Mouse (Mus musculus) CH12.LX (cell line): ENCODE data around the gene D1Pas1. TPM values are rescaled to one million over a fixed set of nuclear protein-coding genes. Genes with fewer than 3 reads are reported as not detected.

ENCODE experiments used
- DNase-seq: peaks from one replicate; pipeline ENCODE4 v3.0.0-alpha.2; 2013; ENCODE audit errors: extremely low read depth
- H3K27ac ChIP-seq: 2 replicates; pipeline ENCODE4 v1.5.1; 2012; ENCODE audit warnings: low read depth, mild to moderate bottlenecking, control low read depth, moderate library complexity; ENCODE audit not compliant: insufficient read depth
- H3K27me3 ChIP-seq: replicated peaks from 2 replicates; pipeline ENCODE3; 2012; ENCODE audit warnings: inconsistent platforms
- H3K36me3 ChIP-seq, 2 experiments: replicated peaks in 1 of 2; 2 replicates each; pipeline versions ENCODE3 to v1.6.1; 2012; ENCODE audit warnings: inconsistent platforms in 1 of 2, low read length in 1 of 2, mild to moderate bottlenecking in 1 of 2, mixed read lengths in 1 of 2, moderate library complexity in 1 of 2; ENCODE audit not compliant: control insufficient read depth in 1 of 2, insufficient read depth in 1 of 2
- H3K4me1 ChIP-seq, 2 experiments: 2 replicates each; pipeline ENCODE4 v1.6.1; 2012; ENCODE audit warnings: inconsistent platforms in 1 of 2, moderate library complexity in 1 of 2; ENCODE audit not compliant: insufficient read depth in 2 of 2, control insufficient read depth in 1 of 2
- H3K4me2 ChIP-seq: 2 replicates; pipeline ENCODE4 v1.6.1; 2012; ENCODE audit warnings: low read depth, mild to moderate bottlenecking, control low read depth; ENCODE audit not compliant: poor library complexity, insufficient read depth, severe bottlenecking
- H3K4me3 ChIP-seq, 3 experiments: fragments of 150-350 bp in 1 of 3; sonication (generic) in 1 of 3; replicated peaks in 1 of 3; 2 replicates each; pipeline versions ENCODE3 to v1.5.1; 2011 to 2012; ENCODE audit warnings: low read depth in 2 of 3, low read length in 2 of 3, mild to moderate bottlenecking in 2 of 3, moderate library complexity in 2 of 3, control low read depth in 1 of 3, improper control_type of control experiment in 1 of 3, inconsistent platforms in 1 of 3, mixed read lengths in 1 of 3; ENCODE audit not compliant: poor library complexity in 1 of 3
- H3K79me2 ChIP-seq: replicated peaks from 2 replicates; pipeline ENCODE4 v1.6.1; 2012; ENCODE audit warnings: mild to moderate bottlenecking, moderate library complexity; ENCODE audit not compliant: control insufficient read depth, poor library complexity, insufficient read depth, severe bottlenecking; ENCODE audit errors: extremely low read depth
- H3K9ac ChIP-seq: 2 replicates; pipeline ENCODE4 v1.6.1; 2012; ENCODE audit warnings: low read depth, mild to moderate bottlenecking, control low read depth, moderate library complexity; ENCODE audit not compliant: insufficient read depth
- H3K9me3 ChIP-seq: replicated peaks from 2 replicates; pipeline ENCODE3; 2012; ENCODE audit warnings: low read length, inconsistent platforms, mixed read lengths
- BHLHE40 ChIP-seq: IDR thresholded peaks from 2 replicates; pipeline ENCODE4 v1.6.1; 2011; ENCODE audit warnings: mild to moderate bottlenecking, low read depth, low read length, improper control_type of control experiment
- CTCF ChIP-seq, 2 experiments: IDR thresholded peaks in 1 of 2; conservative IDR thresholded peaks in 1 of 2; 2 replicates each; pipeline ENCODE4 v1.5.1; 2011 to 2012; ENCODE audit warnings: low read depth in 2 of 2, low read length in 2 of 2, improper control_type of control experiment in 1 of 2, inconsistent platforms in 1 of 2, mild to moderate bottlenecking in 1 of 2, moderate library complexity in 1 of 2
- EP300 ChIP-seq: IDR thresholded peaks from 2 replicates; pipeline ENCODE4 v1.6.1; 2011; ENCODE audit warnings: low read length, improper control_type of control experiment
- ETS1 ChIP-seq: conservative IDR thresholded peaks from 2 replicates; pipeline ENCODE4 v1.6.1; 2012; ENCODE audit warnings: low read depth, mild to moderate bottlenecking, inconsistent platforms, low read length, improper control_type of control experiment, moderate library complexity
- JUN ChIP-seq: IDR thresholded peaks from 2 replicates; pipeline ENCODE4 v1.6.1; 2011; ENCODE audit warnings: low read depth, mild to moderate bottlenecking, low read length, improper control_type of control experiment, moderate library complexity; ENCODE audit not compliant: insufficient read depth
- JUND ChIP-seq: conservative IDR thresholded peaks from 2 replicates; pipeline ENCODE4 v1.6.1; 2011; ENCODE audit warnings: low read depth, low read length, improper control_type of control experiment
- MAX ChIP-seq: IDR thresholded peaks from 2 replicates; pipeline ENCODE4 v1.6.1; 2011; ENCODE audit warnings: low read length, improper control_type of control experiment
- MEF2A ChIP-seq: IDR thresholded peaks from 2 replicates; pipeline ENCODE4 v1.6.1; 2014; ENCODE audit warnings: low read depth, mild to moderate bottlenecking, inconsistent platforms, low read length, improper control_type of control experiment, borderline replicate concordance
- MXI1 ChIP-seq: IDR thresholded peaks from 2 replicates; pipeline ENCODE4 v1.6.1; 2011; ENCODE audit warnings: mild to moderate bottlenecking, low read depth, low read length, improper control_type of control experiment
- NELFE ChIP-seq: IDR thresholded peaks from 2 replicates; pipeline ENCODE4 v1.6.1; 2011; ENCODE audit warnings: low read depth, low read length, improper control_type of control experiment
- POLR2AphosphoS2 ChIP-seq: IDR thresholded peaks from 2 replicates; pipeline ENCODE4 v1.6.1; 2011; ENCODE audit warnings: low read depth, low read length, improper control_type of control experiment
- SIN3A ChIP-seq: IDR thresholded peaks from 2 replicates; pipeline ENCODE4 v1.6.1; 2012; ENCODE audit warnings: low read length, improper control_type of control experiment, inconsistent platforms
- USF1 ChIP-seq: IDR thresholded peaks from 2 replicates; pipeline ENCODE4 v1.6.1; 2014; ENCODE audit warnings: low read depth, mild to moderate bottlenecking, inconsistent platforms, low read length, improper control_type of control experiment
- USF2 ChIP-seq: conservative IDR thresholded peaks from 2 replicates; pipeline ENCODE4 v1.6.1; 2011; ENCODE audit warnings: low read depth, low read length, improper control_type of control experiment
- ZC3H11A ChIP-seq: IDR thresholded peaks from 2 replicates; pipeline ENCODE4 v1.6.1; 2012; ENCODE audit warnings: low read depth, mild to moderate bottlenecking, inconsistent platforms, low read length, improper control_type of control experiment
- dilution Hi-C: fragments of 300-500 bp; cut with MboI; formaldehyde crosslinking; loops from 2 replicates; pipeline ENCODE4 v1.14.3; 2020; ENCODE audit warnings: low sequenced_read_pairs; ENCODE audit not compliant: extremely low pct_unique_long_range_greater_than_20kb, extremely low pct_ligation_motif_present
- in situ Hi-C: fragments of 300-500 bp; cut with MboI; formaldehyde crosslinking; loops from 3 replicates; pipeline ENCODE4 v1.14.3; 2019; ENCODE audit warnings: low sequenced_read_pairs, low pct_ligation_motif_present, low pct_unique_long_range_greater_than_20kb, mixed read lengths
- polyA plus RNA-seq: library from polyadenylated mRNA; unstranded; fragments of >175 nt; gene quantifications from 2 replicates; pipeline ENCODE4 v1.2.1, GENCODE M21; 2012; ENCODE audit warnings: low read depth; ENCODE audit not compliant: insufficient read length
- total RNA-seq, 2 experiments: library from RNA; depleted of rRNA; stranded (reverse); fragments of 300-350 nt in 1 of 2; fragments of >200 nt in 1 of 2; gene quantifications; 2 replicates each; pipeline ENCODE4 v1.2.3; 2012 to 2014

Gene D1Pas1
- total and polyA plus RNA-seq, 3 experiments = not detected

GRCm38 (mm10) chr1:186988822-186989221 lies 21.6 kb downstream of the D1Pas1 start:
- Histone ChIP-seq H3K27ac (no peak overlapping the region), H3K27me3 (no peaks in the 10 kb centered on the region), H3K4me3 (no peak overlapping the region), H3K4me1 (peaks cover 0 to 12% of the 10 kb centered on the region in 2 experiments; a peak in 2 of 4 replicates), H3K9ac (no peak overlapping the region), H3K79me2 (no peaks in the 10 kb centered on the region), H3K4me2 (no peak overlapping the region), H3K9me3 (no peaks in the 10 kb centered on the region), H3K36me3 (no peaks in the 10 kb centered on the region)
- dilution Hi-C loops = no loop called here
- no peak for DNase-seq
- in situ Hi-C loops = no loop called here
- TF ChIP-seq SIN3A (no peak), USF1 (no peak)

GRCm38 (mm10) chr1:186991473-186991872 lies 24.3 kb downstream of the D1Pas1 start:
- Histone ChIP-seq H3K27ac (no peak overlapping the region), H3K4me1 (peaks cover 0 to 3% of the 10 kb centered on the region in 2 experiments; a peak in 1 of 4 replicates), H3K79me2 (no peaks in the 10 kb centered on the region)
- DNase-seq = no peak
- TF ChIP-seq ZC3H11A = no peak
- TF ChIP-seq JUN = no peak
- no peak for TF ChIP-seq JUND
- no peak for TF ChIP-seq MEF2A
- TF ChIP-seq CTCF (conservative IDR thresholded peaks at IDR 0.05 in 1 of 2, IDR thresholded peaks at IDR 0.05 in 1 of 2; ENCODE audit: low read depth in 2 of 2, low read length in 2 of 2) = no peak
- TF ChIP-seq USF2 = no peak
- TF ChIP-seq NELFE = no peak
- TF ChIP-seq EP300 = no peak
- TF ChIP-seq MXI1 = no peak
- TF ChIP-seq, all 38 proteins: peak for 0
- Histone ChIP-seq H3K36me3 (no peaks in the 10 kb centered on the region), H3K4me2 (no peak overlapping the region), H3K4me3 (no peak overlapping the region), H3K27me3 (no peaks in the 10 kb centered on the region), H3K9me3 (no peaks in the 10 kb centered on the region), H3K9ac (no peak overlapping the region)
- in situ Hi-C loops = no loop called here
- dilution Hi-C loops = no loop called here

DNA sequence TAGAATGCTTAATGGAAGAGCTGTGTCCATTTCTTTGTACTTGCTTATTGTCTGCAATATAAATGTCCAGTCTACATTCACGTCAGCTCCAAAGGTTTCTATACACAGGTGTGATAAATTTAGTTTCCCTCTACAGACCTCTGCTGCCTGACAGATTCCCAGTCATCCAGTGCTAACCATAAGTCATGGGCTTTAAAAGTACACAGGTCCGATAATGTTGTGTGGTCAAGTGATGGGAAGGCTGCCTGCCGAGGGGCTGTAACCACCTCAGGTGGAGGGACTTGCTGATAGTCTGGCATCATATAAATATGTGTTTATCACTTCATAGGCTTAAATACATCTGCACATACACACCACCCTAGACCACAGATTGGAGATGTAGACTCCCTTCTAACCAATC lies 24.9 kb downstream of the D1Pas1 start:
- H3K4me3 ChIP-seq = no peak overlapping the region
- H3K4me2 ChIP-seq = no peak overlapping the region
- H3K36me3 ChIP-seq = no peaks in the 10 kb centered on the region
- no peaks in the 10 kb centered on the region for H3K27me3 ChIP-seq
- TF ChIP-seq ETS1 (no peak), POLR2AphosphoS2 (no peak), MAX (no peak), BHLHE40 (no peak)
- dilution Hi-C loops = no loop called here
- H3K27ac ChIP-seq = no peak overlapping the region
- peaks cover 0 to 3% of the 10 kb centered on the region in 2 experiments; a peak in 1 of 4 replicates for H3K4me1 ChIP-seq
- no peak overlapping the region for H3K9ac ChIP-seq
- DNase-seq = no peak
- no peaks in the 10 kb centered on the region for H3K79me2 ChIP-seq
- no peaks in the 10 kb centered on the region for H3K9me3 ChIP-seq
- in situ Hi-C loops = no loop called here
